ENCODE assay signal across 26 mouse cellular contexts in genomic region chr1:160674763-160675162, GRCm38 (mm10).
DNase-seq lines count a peak whose midpoint lies in the region; ATAC-seq lines count a peak whose summit lies in the region.
"Had no signal": no experiment of that assay in that cellular context is flagged by ENCODE, and none has a peak within 500 bp of the region (broad histone marks: within the 10 kb centered on the region; RNA-seq: fewer than 3 reads in every experiment).

No protein-coding gene starts in this region.

- no peaks in the 10 kb centered on the region for H3K4me1 ChIP-seq in forebrain, embryonic 16.5 days (replicated peaks; ENCODE audit: control insufficient read depth, insufficient read depth, low read length)
- H3K4me1 ChIP-seq in forebrain, embryonic 10.5 days = no peaks in the 10 kb centered on the region
- peaks cover 6 to 17% of the 10 kb centered on the region in 2 experiments for H3K4me1 ChIP-seq in heart, embryonic 14.5 days (ENCODE audit: control insufficient read depth in 2 of 2, insufficient read depth in 2 of 2, low read length in 2 of 2)
- peaks cover 12% of the 10 kb centered on the region for H3K4me1 ChIP-seq in heart, embryonic 12.5 days (replicated peaks)
- no peaks in the 10 kb centered on the region for H3K4me1 ChIP-seq in midbrain, embryonic 11.5 days (ENCODE audit: control insufficient read depth, insufficient read depth, low read length)
- H3K4me1 ChIP-seq in midbrain, embryonic 14.5 days (ENCODE audit: control insufficient read depth, insufficient read depth, low read length) = no peaks in the 10 kb centered on the region
- H3K4me1 ChIP-seq: embryonic facial prominence, embryonic 12.5 days; embryonic facial prominence, embryonic 15.5 days; forebrain, embryonic 12.5 days; hindbrain, embryonic 12.5 days; hindbrain, embryonic 15.5 days had no signal

- H3K36me3 ChIP-seq in forebrain, embryonic 16.5 days (ENCODE audit: control insufficient read depth, insufficient read depth) = no peaks in the 10 kb centered on the region
- H3K36me3 ChIP-seq in forebrain, embryonic 10.5 days (replicated peaks) = no peaks in the 10 kb centered on the region
- H3K36me3 ChIP-seq in heart, embryonic 14.5 days (ENCODE audit: control insufficient read depth, insufficient read depth, low read length) = peaks cover 5% of the 10 kb centered on the region; the same call in 1 of the 2 replicates
- peaks cover 7% of the 10 kb centered on the region; the same call in 1 of the 2 replicates for H3K36me3 ChIP-seq in heart, embryonic 12.5 days
- no peaks in the 10 kb centered on the region for H3K36me3 ChIP-seq in midbrain, embryonic 11.5 days (ENCODE audit: control insufficient read depth, insufficient read depth, low read length)
- H3K36me3 ChIP-seq in midbrain, embryonic 14.5 days (ENCODE audit: control insufficient read depth, insufficient read depth, low read length) = no peaks in the 10 kb centered on the region
- H3K36me3 ChIP-seq: embryonic facial prominence, embryonic 12.5 days; embryonic facial prominence, embryonic 15.5 days; forebrain, embryonic 12.5 days; hindbrain, embryonic 12.5 days; hindbrain, embryonic 15.5 days had no signal

- 56% methylated on average over 2 of the region's 2 CpGs for WGBS in forebrain, embryonic 16.5 days
- 93% methylated on average over 2 of the region's 2 CpGs for WGBS in forebrain, embryonic 10.5 days
- WGBS in heart, embryonic 14.5 days = 46% methylated on average over 2 of the region's 2 CpGs
- 66% methylated on average over 2 of the region's 2 CpGs for WGBS in heart, embryonic 12.5 days
- 88% methylated on average over 2 of the region's 2 CpGs for WGBS in midbrain, embryonic 11.5 days
- WGBS in midbrain, embryonic 14.5 days = 83% methylated on average over 2 of the region's 2 CpGs

- no peak overlapping the region for H3K4me2 ChIP-seq in forebrain, embryonic 16.5 days (ENCODE audit: low read length)
- peak overlapping the region; percentile 43 for H3K4me2 ChIP-seq in heart, embryonic 14.5 days (ENCODE audit: low read length)
- no peak overlapping the region for H3K4me2 ChIP-seq in heart, embryonic 12.5 days
- no peak overlapping the region for H3K4me2 ChIP-seq in midbrain, embryonic 11.5 days
- no peak overlapping the region for H3K4me2 ChIP-seq in midbrain, embryonic 14.5 days (ENCODE audit: low read length)
- H3K4me2 ChIP-seq: embryonic facial prominence, embryonic 12.5 days; embryonic facial prominence, embryonic 15.5 days; forebrain, embryonic 12.5 days; heart, embryonic 11.5 days; hindbrain, embryonic 12.5 days; hindbrain, embryonic 15.5 days had no signal

- DNase-seq in forebrain, embryonic 10.5 days (ENCODE audit: extremely low spot score, low spot score) = no peak
- peak; percentile 72 for DNase-seq in midbrain, embryonic 11.5 days (ENCODE audit: low spot score, missing footprints)
- DNase-seq in midbrain, embryonic 14.5 days = no peak
- DNase-seq: adrenal gland, postnatal 10 days; adrenal gland, postnatal 36 days; B cell, adult 2 months; cerebellum, adult 11 months; cerebellum, adult 2 months; cerebellum, adult 9-11 months; cerebellum, postnatal 25 days; gastrocnemius, postnatal 25 days; heart, adult 18-20 months; kidney, adult 2 months had no signal

- H3K9ac ChIP-seq in forebrain, embryonic 16.5 days (replicated peaks; ENCODE audit: low read depth, low read length) = no peak overlapping the region
- no peak overlapping the region for H3K9ac ChIP-seq in heart, embryonic 14.5 days (ENCODE audit: low read length)
- no peak overlapping the region for H3K9ac ChIP-seq in heart, embryonic 12.5 days
- H3K9ac ChIP-seq in midbrain, embryonic 11.5 days (ENCODE audit: low read length) = no peak overlapping the region
- no peak overlapping the region for H3K9ac ChIP-seq in midbrain, embryonic 14.5 days (replicated peaks; ENCODE audit: low read length)
- H3K9ac ChIP-seq: embryonic facial prominence, embryonic 12.5 days; embryonic facial prominence, embryonic 15.5 days; forebrain, embryonic 12.5 days; hindbrain, embryonic 12.5 days; hindbrain, embryonic 15.5 days had no signal

- no peak overlapping the region for H3K27ac ChIP-seq in forebrain, embryonic 16.5 days (ENCODE audit: low read length)
- H3K27ac ChIP-seq in forebrain, embryonic 10.5 days = no peak overlapping the region
- H3K27ac ChIP-seq in heart, embryonic 14.5 days (replicated peaks in 1 of 2; ENCODE audit: control insufficient read depth in 1 of 2, insufficient read depth in 1 of 2, low read depth in 2 of 2, low read length in 2 of 2) = no peak overlapping the region
- H3K27ac ChIP-seq in heart, embryonic 12.5 days (ENCODE audit: poor library complexity, severe bottlenecking) = no peak overlapping the region
- no peak overlapping the region for H3K27ac ChIP-seq in midbrain, embryonic 11.5 days (ENCODE audit: low read depth, low read length)
- H3K27ac ChIP-seq in midbrain, embryonic 14.5 days (replicated peaks; ENCODE audit: low read depth, low read length) = no peak overlapping the region
- H3K27ac ChIP-seq: embryonic facial prominence, embryonic 12.5 days; embryonic facial prominence, embryonic 15.5 days; forebrain, embryonic 12.5 days; hindbrain, embryonic 12.5 days; hindbrain, embryonic 15.5 days had no signal

- no peak overlapping the region for H3K4me3 ChIP-seq in forebrain, embryonic 16.5 days (replicated peaks; ENCODE audit: low read length)
- H3K4me3 ChIP-seq in forebrain, embryonic 10.5 days = no peak overlapping the region
- no peak overlapping the region for H3K4me3 ChIP-seq in heart, embryonic 14.5 days (ENCODE audit: control insufficient read depth in 1 of 2, insufficient read depth in 1 of 2, low read depth in 1 of 2, low read length in 2 of 2)
- no peak overlapping the region for H3K4me3 ChIP-seq in heart, embryonic 12.5 days
- H3K4me3 ChIP-seq in midbrain, embryonic 11.5 days (ENCODE audit: low read depth, low read length) = no peak overlapping the region
- no peak overlapping the region for H3K4me3 ChIP-seq in midbrain, embryonic 14.5 days (replicated peaks; ENCODE audit: low read depth, low read length)
- H3K4me3 ChIP-seq: embryonic facial prominence, embryonic 12.5 days; embryonic facial prominence, embryonic 15.5 days; forebrain, embryonic 12.5 days; hindbrain, embryonic 12.5 days; hindbrain, embryonic 15.5 days had no signal

- H3K27me3 ChIP-seq in forebrain, embryonic 16.5 days (replicated peaks; ENCODE audit: control insufficient read depth, insufficient read depth, low read length) = no peaks in the 10 kb centered on the region
- H3K27me3 ChIP-seq in forebrain, embryonic 10.5 days (ENCODE audit: poor library complexity, severe bottlenecking) = no peaks in the 10 kb centered on the region
- no peaks in the 10 kb centered on the region for H3K27me3 ChIP-seq in heart, embryonic 14.5 days (ENCODE audit: control insufficient read depth, insufficient read depth, low read length)
- no peaks in the 10 kb centered on the region for H3K27me3 ChIP-seq in heart, embryonic 12.5 days (replicated peaks)
- H3K27me3 ChIP-seq in midbrain, embryonic 11.5 days (ENCODE audit: control insufficient read depth, insufficient read depth, low read length) = no peaks in the 10 kb centered on the region
- H3K27me3 ChIP-seq in midbrain, embryonic 14.5 days (ENCODE audit: control insufficient read depth, insufficient read depth, low read length) = no peaks in the 10 kb centered on the region
- H3K27me3 ChIP-seq: CH12.LX; embryonic facial prominence, embryonic 12.5 days; embryonic facial prominence, embryonic 15.5 days; forebrain, embryonic 12.5 days; hindbrain, embryonic 12.5 days; hindbrain, embryonic 15.5 days; Patski had no signal

- H3K9me3 ChIP-seq in forebrain, embryonic 16.5 days (ENCODE audit: control insufficient read depth, low read length) = no peaks in the 10 kb centered on the region
- no peaks in the 10 kb centered on the region for H3K9me3 ChIP-seq in forebrain, embryonic 10.5 days
- no peaks in the 10 kb centered on the region for H3K9me3 ChIP-seq in heart, embryonic 14.5 days (ENCODE audit: control insufficient read depth, low read length)
- H3K9me3 ChIP-seq in heart, embryonic 12.5 days (replicated peaks) = no peaks in the 10 kb centered on the region
- no peaks in the 10 kb centered on the region for H3K9me3 ChIP-seq in midbrain, embryonic 11.5 days (ENCODE audit: control insufficient read depth, low read length)
- H3K9me3 ChIP-seq in midbrain, embryonic 14.5 days (ENCODE audit: control insufficient read depth, low read length) = no peaks in the 10 kb centered on the region
- H3K9me3 ChIP-seq: embryonic facial prominence, embryonic 12.5 days; embryonic facial prominence, embryonic 15.5 days; forebrain, embryonic 12.5 days; G1E; hindbrain, embryonic 12.5 days; hindbrain, embryonic 15.5 days had no signal

- peak; percentile 59; the same call in 1 of the 2 replicates for ATAC-seq in forebrain, embryonic 16.5 days
- ATAC-seq in heart, embryonic 14.5 days (ENCODE audit: insufficient number of reproducible peaks, insufficient read depth, low FRiP score, low read depth) = no peak
- ATAC-seq in heart, embryonic 12.5 days (ENCODE audit: insufficient number of reproducible peaks, low FRiP score) = no peak
- no peak for ATAC-seq in midbrain, embryonic 11.5 days (ENCODE audit: low FRiP score)
- no peak for ATAC-seq in midbrain, embryonic 14.5 days (ENCODE audit: low FRiP score, low TSS enrichment)
- ATAC-seq: intestine, postnatal 0 days; Patski had no signal
